Mouse (Mus musculus): ENCODE data around the gene Adgrd1. TPM values are rescaled to one million over a fixed set of nuclear protein-coding genes. Genes with fewer than 3 reads are reported as not detected.
A peak's percentile ranks its signal among the peaks of the same experiment; 100 is the strongest.

The Adgrd1 gene
- total RNA-seq (2012; rRNA removed), result 0.04 TPM in 1 of 2 replicates, not detected in the other
- total RNA-seq (2014; rRNA removed), result 0.05 and 0.07 TPM in 2 replicates
- 0.11 TPM in 1 of 2 replicates, not detected in the other for polyA plus RNA-seq (2012; ENCODE audit: insufficient read length, low read depth)

GRCm38 (mm10) chr5:129096511-129096910, at the start of gene Adgrd1:
Gene Adgrd1, plus strand, starts transcription at chr5:129096750.
- no peak for DNase-seq (ENCODE audit: extremely low read depth)
- H3K4me3 ChIP-seq (replicated peaks in 1 of 3; ENCODE audit: low read depth in 2 of 3, low read length in 2 of 3, poor library complexity in 1 of 3), result no peak within 1 kb of the TSS
- H3K36me3 ChIP-seq (replicated peaks in 1 of 2; ENCODE audit: control insufficient read depth in 1 of 2, insufficient read depth in 1 of 2, low read length in 1 of 2), result no peaks in the 10 kb centered on the region
- H3K9ac ChIP-seq (ENCODE audit: insufficient read depth, low read depth), result no peak within 1 kb of the TSS
- peaks cover 12% of the 10 kb centered on the region for H3K9me3 ChIP-seq (replicated peaks; ENCODE audit: low read length)
- dilution Hi-C loops (cut with MboI; ENCODE audit: extremely low pct_ligation_motif_present, extremely low pct_unique_long_range_greater_than_20kb, low sequenced_read_pairs) (no loop called here), in situ Hi-C loops (cut with MboI; ENCODE audit: low pct_ligation_motif_present, low pct_unique_long_range_greater_than_20kb, low sequenced_read_pairs) (no loop called here)
- no peaks in the 10 kb centered on the region for H3K4me1 ChIP-seq (ENCODE audit: control insufficient read depth in 1 of 2, insufficient read depth in 2 of 2)
- no peak within 1 kb of the TSS for H3K4me2 ChIP-seq (ENCODE audit: insufficient read depth, low read depth, poor library complexity, severe bottlenecking)
- no peak for TF ChIP-seq CHD2 (IDR thresholded peaks at IDR 0.05; ENCODE audit: low read length)
- no peak for TF ChIP-seq POLR2AphosphoS2 (IDR thresholded peaks at IDR 0.05; ENCODE audit: low read depth, low read length)
- no peak for TF ChIP-seq MYC (IDR thresholded peaks at IDR 0.05; ENCODE audit: low read depth, low read length)
- no peak for TF ChIP-seq IRF4 (IDR thresholded peaks at IDR 0.05; ENCODE audit: low read depth, low read length)
- no peak for TF ChIP-seq CTCF (conservative IDR thresholded peaks at IDR 0.05 in 1 of 2, IDR thresholded peaks at IDR 0.05 in 1 of 2; ENCODE audit: low read depth in 2 of 2, low read length in 2 of 2)
- TF ChIP-seq PAX5 (IDR thresholded peaks at IDR 0.05; ENCODE audit: low read length), result no peak
- peaks cover 33% of the 10 kb centered on the region for H3K27me3 ChIP-seq (replicated peaks)
- no peak within 1 kb of the TSS for H3K27ac ChIP-seq (ENCODE audit: insufficient read depth, low read depth)
- H3K79me2 ChIP-seq (replicated peaks; ENCODE audit: control insufficient read depth, extremely low read depth, insufficient read depth, poor library complexity, severe bottlenecking), result no peaks in the 10 kb centered on the region

- dilution Hi-C loops (cut with MboI; ENCODE audit: extremely low pct_ligation_motif_present, extremely low pct_unique_long_range_greater_than_20kb, low sequenced_read_pairs) (no loop called here), in situ Hi-C loops (cut with MboI; ENCODE audit: low pct_ligation_motif_present, low pct_unique_long_range_greater_than_20kb, low sequenced_read_pairs) (no loop called here)
- no peaks in the 10 kb centered on the region for H3K79me2 ChIP-seq (replicated peaks; ENCODE audit: control insufficient read depth, extremely low read depth, insufficient read depth, poor library complexity, severe bottlenecking)
Observed at GRCm38 (mm10) chr5:129049372-129049771, 47.2 kb upstream of the Adgrd1 start.

GRCm38 (mm10) chr5:129051910-129052309, 44.6 kb upstream of the Adgrd1 start:
- Histone ChIP-seq H3K4me1 (ENCODE audit: control insufficient read depth in 1 of 2, insufficient read depth in 2 of 2) (no peaks in the 10 kb centered on the region), H3K27ac (ENCODE audit: insufficient read depth, low read depth) (no peak overlapping the region), H3K9me3 (replicated peaks; ENCODE audit: low read length) (no peaks in the 10 kb centered on the region), H3K27me3 (replicated peaks) (peaks cover 36% of the 10 kb centered on the region), H3K9ac (ENCODE audit: insufficient read depth, low read depth) (no peak overlapping the region), H3K79me2 (replicated peaks; ENCODE audit: control insufficient read depth, extremely low read depth, insufficient read depth, poor library complexity, severe bottlenecking) (no peaks in the 10 kb centered on the region), H3K36me3 (replicated peaks in 1 of 2; ENCODE audit: control insufficient read depth in 1 of 2, insufficient read depth in 1 of 2, low read length in 1 of 2) (no peaks in the 10 kb centered on the region), H3K4me2 (ENCODE audit: insufficient read depth, low read depth, poor library complexity, severe bottlenecking) (no peak overlapping the region), H3K4me3 (replicated peaks in 1 of 3; ENCODE audit: low read depth in 2 of 3, low read length in 2 of 3, poor library complexity in 1 of 3) (no peak overlapping the region)
- in situ Hi-C loops (cut with MboI; ENCODE audit: low pct_ligation_motif_present, low pct_unique_long_range_greater_than_20kb, low sequenced_read_pairs) (no loop called here), dilution Hi-C loops (cut with MboI; ENCODE audit: extremely low pct_ligation_motif_present, extremely low pct_unique_long_range_greater_than_20kb, low sequenced_read_pairs) (no loop called here)
- TF ChIP-seq NELFE (IDR thresholded peaks at IDR 0.05; ENCODE audit: low read depth, low read length) (no peak), CTCF (conservative IDR thresholded peaks at IDR 0.05 in 1 of 2, IDR thresholded peaks at IDR 0.05 in 1 of 2; ENCODE audit: low read depth in 2 of 2, low read length in 2 of 2) (peak in 1 of 2 experiments; percentile 15; a peak in 1 of 4 replicates)
- DNase-seq (ENCODE audit: extremely low read depth), result no peak

More at GRCm38 (mm10) chr5:129049372-129049771, 47.2 kb upstream of the Adgrd1 start:
- TF ChIP-seq ZKSCAN1 (IDR thresholded peaks at IDR 0.05; ENCODE audit: borderline replicate concordance, low read depth, low read length), result no peak
- no peak for TF ChIP-seq ETS1 (conservative IDR thresholded peaks at IDR 0.05; ENCODE audit: low read depth, low read length)
- TF ChIP-seq HCFC1 (IDR thresholded peaks at IDR 0.05; ENCODE audit: low read depth, low read length), result no peak
- no peak for TF ChIP-seq SMC3 (IDR thresholded peaks at IDR 0.05; ENCODE audit: low read depth, low read length)
- TF ChIP-seq USF1 (IDR thresholded peaks at IDR 0.05; ENCODE audit: low read depth, low read length), result no peak
- TF ChIP-seq CHD2 (IDR thresholded peaks at IDR 0.05; ENCODE audit: low read length), result no peak
- TF ChIP-seq CHD1 (IDR thresholded peaks at IDR 0.05; ENCODE audit: low read depth, low read length), result no peak
- H3K4me3 ChIP-seq (replicated peaks in 1 of 3; ENCODE audit: low read depth in 2 of 3, low read length in 2 of 3, poor library complexity in 1 of 3), result no peak overlapping the region
- H3K36me3 ChIP-seq (replicated peaks in 1 of 2; ENCODE audit: control insufficient read depth in 1 of 2, insufficient read depth in 1 of 2, low read length in 1 of 2), result no peaks in the 10 kb centered on the region
- H3K9ac ChIP-seq (ENCODE audit: insufficient read depth, low read depth), result no peak overlapping the region
- no peak for DNase-seq (ENCODE audit: extremely low read depth)
- H3K9me3 ChIP-seq (replicated peaks; ENCODE audit: low read length), result no peaks in the 10 kb centered on the region
- H3K27ac ChIP-seq (ENCODE audit: insufficient read depth, low read depth), result no peak overlapping the region
- H3K4me1 ChIP-seq (ENCODE audit: control insufficient read depth in 1 of 2, insufficient read depth in 2 of 2), result no peaks in the 10 kb centered on the region
- no peak overlapping the region for H3K4me2 ChIP-seq (ENCODE audit: insufficient read depth, low read depth, poor library complexity, severe bottlenecking)
- peaks cover 30% of the 10 kb centered on the region for H3K27me3 ChIP-seq (replicated peaks)
